Mouse (Mus musculus) left cerebral cortex, adult 11 months (tissue): Measurements from ENCODE around the gene Cd69.

Experiments used
- DNase-seq: peaks from one replicate; pipeline ENCODE4 v3.0.0; 2022; ENCODE audit warnings: low spot score

The Cd69 gene

DNA sequence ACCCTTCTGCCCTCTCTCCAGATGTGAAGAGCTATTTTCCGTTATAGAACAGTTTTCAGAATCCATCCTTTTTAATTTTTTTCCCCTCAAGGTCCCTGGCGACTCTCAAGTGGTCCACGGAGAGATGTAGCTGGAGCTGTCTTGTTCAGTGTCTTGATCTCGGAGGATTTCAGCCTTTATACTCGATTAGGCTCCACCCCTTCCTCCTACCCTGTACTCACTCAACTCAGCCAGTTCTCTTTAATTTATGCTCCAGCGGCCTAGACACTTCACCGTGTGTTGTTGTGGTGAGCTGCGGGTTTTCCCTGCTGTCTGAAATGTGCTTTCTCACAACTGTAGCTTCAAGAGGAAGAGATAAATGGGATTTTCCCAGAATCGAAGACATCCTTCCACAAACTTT lies at the start of gene Cd69:
TSS of gene Cd69 (minus strand) at position 217 of the 400 bp plus-strand sequence.
- DNase-seq: no peak

DNA sequence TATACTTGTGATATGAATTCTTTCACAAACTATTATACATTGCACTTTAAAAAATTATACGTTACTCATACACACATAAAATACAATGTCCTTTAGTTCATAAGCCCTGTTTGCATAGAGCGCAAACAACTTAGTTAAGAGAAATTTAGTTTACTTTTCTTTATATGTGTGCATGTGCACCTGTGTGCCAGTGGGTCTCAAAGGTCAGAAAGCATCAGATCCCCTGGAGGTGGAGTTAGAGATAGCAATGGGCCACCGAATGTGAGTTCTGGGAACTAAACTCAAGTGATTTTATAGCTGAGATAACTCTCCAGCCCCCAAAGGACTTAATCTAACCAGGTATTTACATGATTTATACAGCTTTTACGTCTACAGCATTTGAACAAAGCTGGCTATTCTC lies 44.1 kb upstream of the Cd69 start:
- DNase-seq: no peak

DNA sequence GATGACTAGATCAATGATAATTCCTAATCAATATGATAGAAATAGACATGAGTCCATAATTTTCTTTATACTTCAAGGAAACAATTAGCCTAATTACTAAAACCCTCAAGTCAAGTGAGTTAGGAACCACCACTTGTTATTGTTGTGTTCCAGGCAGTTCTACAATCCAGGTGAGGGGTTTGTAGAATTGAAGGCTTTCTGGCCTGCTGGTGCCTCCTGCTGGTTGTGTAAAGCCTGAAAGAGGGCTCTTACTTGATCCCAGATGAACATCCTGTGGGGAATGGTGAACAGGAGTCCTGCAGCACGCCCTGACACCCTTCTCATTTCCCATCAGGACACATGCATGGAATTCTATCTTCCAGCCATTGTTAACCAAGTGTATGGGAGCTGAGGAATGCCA lies 43.2 kb upstream of the Cd69 start:
- DNase-seq: no peak

GRCm38 (mm10) chr6:129316463-129316862 lies 41.2 kb upstream of the Cd69 start:
- DNase-seq: no peak

DNA sequence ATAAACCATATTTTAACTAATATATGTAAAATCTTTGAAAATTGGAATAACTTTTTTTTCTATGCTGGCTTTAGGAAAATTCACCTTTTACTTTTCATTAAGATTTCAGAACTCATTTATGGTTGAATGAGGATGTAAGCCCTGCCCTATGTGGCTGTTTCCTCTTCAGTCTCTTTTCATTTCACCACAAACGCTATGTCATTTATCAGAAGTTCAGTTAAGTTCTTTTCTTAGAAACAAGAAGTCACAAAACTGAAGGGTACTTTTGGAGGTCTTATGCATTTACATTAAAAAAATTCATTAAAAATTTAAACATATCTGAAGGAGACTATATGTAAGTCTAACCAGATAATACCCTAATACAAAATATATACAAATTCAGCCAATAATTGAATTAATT lies 40.5 kb upstream of the Cd69 start:
- DNase-seq: no peak

GRCm38 (mm10) chr6:129314655-129315168 lies 39.5 kb upstream of the Cd69 start:
- no peak for DNase-seq

GRCm38 (mm10) chr6:129312499-129312898 lies 37.3 kb upstream of the Cd69 start:
- DNase-seq: no peak

DNA sequence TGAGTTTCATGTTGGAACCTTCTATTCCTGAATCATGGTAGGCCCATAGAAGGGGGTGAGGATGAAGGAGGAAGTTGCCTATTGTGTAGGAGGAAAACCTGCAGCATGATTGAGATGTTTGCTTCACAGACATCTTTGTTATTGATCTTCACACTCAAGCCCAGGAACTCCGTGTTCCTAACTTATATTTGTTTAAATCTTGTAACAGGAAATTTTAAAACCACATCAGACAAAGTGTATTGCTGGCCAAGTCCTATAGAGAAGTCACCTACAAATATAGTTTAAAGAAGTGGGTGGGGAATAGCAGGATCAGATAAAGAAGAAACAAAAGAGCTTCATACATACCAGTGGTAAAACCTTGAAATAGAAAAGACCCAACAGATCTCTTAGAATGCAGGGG lies 28.9 kb upstream of the Cd69 start:
- DNase-seq: no peak

DNA sequence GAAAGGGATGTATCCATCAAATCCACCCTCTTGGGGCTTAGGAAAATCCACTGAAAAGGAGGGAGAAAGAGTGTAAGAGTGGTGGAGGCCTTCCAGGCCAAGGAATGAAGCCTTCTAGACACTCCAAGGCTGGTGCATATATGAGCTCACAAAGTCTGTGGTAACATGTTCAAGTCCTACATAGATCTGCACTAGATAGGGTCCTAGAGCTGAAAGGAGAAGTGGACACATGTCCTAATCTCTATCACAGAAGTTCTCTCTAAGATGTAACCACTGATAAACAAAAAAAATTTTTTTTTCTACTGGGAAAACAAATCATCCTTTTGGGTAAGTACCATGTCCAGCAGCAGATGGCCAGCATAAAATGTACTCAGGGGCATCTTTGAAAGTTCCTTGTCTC lies 13.5 kb upstream of the Cd69 start:
- DNase-seq: no peak

- DNase-seq: no peak
These were observed 9.3 kb upstream of the Cd69 start for GRCm38 (mm10) chr6:129284384-129285104.

GRCm38 (mm10) chr6:129283271-129283670 lies 8.0 kb upstream of the Cd69 start:
- no peak for DNase-seq

DNA sequence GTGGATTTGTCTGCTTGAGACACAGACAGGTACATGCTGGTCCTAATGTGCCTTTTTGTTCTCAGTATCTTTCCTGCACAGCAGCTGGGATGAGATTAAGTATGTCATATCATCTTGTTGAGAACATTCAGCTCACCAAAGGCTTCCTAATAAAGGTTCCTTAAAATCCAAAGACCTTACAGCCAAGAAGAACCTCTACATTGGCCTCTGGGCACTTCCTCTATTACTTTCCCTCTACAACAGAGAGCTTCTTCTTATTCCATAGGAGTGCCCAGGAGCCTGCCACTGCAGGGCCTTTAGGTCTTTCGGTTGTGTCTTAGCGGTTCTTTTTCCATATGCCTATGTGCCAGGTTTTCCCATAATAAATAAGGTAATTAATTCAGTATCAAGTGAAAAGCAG lies 1.2 kb upstream of the Cd69 start:
- no peak for DNase-seq

GRCm38 (mm10) chr6:129275624-129276203 lies 478 bp upstream of the Cd69 start:
- DNase-seq: no peak

DNA sequence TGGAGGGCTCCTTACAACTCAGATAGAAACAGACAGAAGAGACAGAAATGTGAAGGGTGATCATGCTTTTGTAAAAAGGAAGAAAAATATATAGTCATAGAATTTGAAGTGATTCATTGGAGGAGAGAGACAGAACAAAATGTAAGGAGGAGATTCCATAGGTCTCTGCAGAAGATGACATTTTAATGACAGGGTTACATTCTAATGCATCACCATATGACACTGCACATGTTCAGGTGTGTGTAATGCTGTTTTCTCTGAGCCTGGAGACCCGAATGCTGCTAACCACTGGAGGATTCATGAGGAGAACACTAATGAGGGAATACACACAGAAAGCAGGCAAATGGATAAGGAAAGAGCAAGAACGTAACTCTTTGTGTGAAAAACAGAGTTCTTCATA lies 760 bp downstream of the Cd69 start:
- DNase-seq: no peak

DNA sequence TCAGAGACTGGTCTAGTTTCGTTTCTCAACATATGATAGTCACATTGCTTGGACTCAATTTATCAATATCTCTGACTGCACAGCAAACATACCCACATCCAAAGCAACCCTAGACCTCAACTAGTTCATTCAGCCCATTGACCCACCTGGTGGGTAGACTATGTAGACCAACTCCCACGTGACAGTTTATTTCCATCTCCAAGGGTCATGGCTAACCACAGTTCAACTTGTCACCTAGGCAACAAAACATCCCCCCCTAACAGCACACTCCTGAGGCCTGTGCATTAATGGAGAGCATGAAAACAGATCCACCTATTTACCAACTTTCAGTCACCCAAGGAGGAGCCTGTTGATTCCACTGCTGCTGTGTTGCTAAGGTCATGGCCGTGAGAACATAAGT lies 1.6 kb downstream of the Cd69 start:
- no peak for DNase-seq

DNA sequence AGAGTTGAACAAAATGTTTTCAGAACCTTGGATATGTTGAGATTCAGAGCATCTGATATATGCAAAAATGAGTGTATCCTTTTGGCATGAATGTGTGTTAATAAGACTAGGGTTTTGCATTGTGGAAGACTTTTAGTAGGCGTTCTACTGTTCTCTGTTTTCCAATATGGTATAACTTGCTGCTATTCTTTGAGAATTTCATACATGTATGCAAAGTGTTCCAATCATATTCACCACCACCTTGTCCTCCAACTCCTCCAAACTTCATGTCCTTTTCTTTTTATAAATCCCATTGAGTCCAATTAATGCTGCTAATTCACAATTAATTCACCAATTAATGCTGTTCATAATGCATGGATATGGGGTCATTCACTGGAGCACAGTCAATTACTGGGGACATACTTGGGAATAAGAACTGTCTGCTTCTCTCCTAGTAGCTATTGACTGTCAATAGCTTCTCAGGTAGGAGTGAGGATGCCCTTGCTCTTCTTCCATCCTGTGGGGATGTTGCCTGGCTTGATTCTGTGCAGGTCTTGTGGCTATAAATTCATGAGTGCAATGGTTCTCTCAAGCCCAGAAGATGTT lies 8.7 kb downstream of the Cd69 start:
- DNase-seq: no peak

DNA sequence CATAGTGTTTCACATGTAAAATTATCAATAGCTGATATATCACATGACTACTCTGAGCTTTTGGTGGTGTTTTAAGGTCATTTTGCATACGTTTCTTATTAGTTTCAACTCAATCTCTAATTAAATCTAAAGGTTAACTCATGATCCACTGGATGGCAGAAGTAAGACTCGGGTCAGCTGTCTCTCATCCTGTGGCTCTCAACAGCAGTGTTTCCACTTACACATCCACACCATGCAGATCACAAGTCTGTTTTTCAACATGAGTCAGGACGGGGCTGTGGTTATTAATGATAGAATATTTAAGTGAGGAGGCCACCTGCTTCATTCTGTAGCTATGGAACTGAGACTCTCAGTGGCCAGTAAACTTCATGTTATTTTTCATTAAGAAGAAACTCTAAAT lies 9.4 kb downstream of the Cd69 start:
- DNase-seq: no peak

DNA sequence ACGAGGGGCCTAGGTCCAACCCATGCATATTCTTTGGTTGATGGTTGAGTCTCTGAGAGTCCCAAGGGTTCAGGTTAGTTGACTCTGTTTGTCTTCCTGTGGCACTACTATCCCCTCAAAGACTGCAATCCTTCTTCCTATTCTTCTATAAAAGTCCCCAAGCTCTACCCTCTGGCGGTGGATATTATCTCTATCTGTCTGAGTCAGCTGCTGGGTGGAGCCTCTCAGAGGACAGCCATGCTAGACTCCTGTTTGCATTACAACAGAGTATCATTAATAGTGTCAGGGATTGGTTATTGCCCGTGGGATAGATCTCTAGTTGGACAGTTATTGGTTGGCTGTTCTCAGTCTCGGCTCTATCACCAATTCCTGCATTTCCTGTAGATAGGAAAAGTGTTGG lies 14.3 kb downstream of the Cd69 start:
- DNase-seq: no peak

DNA sequence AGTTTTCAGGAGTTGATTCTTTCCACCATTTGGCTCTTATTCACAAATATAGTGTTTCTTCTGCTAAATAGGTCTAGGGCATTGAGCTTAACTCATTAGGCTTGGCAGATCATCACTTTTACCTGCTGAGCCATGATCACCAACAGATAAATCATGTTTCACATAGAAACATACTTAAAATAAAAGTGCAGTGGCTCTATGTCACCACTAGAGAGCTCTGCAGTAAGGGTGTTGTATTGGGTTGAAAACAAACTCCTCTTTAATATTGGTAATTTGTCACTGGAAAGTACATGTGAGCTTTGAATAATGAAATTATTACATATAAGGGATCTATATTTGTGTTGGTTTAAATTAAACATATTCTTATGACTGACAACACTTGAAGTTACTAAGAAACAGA lies 15.2 kb downstream of the Cd69 start:
- no peak for DNase-seq

DNA sequence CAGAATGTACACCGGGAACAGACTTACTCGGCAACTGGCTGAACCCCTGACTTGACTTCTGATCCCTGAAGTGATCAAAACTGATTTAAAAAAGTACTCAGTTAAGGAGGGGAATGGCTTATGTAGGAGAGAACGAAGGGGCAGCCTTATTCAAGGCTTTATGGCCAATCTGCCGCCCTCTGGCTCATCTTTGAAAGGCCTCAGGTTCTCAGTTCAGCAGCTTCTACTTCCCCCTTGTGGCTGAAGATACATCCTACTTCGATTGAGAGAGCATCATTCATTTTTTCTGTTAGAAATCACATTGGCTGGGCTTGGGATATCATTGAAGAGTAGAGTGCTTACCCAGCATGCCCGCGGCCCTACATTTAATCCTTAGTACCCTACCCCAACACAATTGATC lies 19.2 kb downstream of the Cd69 start:
- DNase-seq: no peak

DNA sequence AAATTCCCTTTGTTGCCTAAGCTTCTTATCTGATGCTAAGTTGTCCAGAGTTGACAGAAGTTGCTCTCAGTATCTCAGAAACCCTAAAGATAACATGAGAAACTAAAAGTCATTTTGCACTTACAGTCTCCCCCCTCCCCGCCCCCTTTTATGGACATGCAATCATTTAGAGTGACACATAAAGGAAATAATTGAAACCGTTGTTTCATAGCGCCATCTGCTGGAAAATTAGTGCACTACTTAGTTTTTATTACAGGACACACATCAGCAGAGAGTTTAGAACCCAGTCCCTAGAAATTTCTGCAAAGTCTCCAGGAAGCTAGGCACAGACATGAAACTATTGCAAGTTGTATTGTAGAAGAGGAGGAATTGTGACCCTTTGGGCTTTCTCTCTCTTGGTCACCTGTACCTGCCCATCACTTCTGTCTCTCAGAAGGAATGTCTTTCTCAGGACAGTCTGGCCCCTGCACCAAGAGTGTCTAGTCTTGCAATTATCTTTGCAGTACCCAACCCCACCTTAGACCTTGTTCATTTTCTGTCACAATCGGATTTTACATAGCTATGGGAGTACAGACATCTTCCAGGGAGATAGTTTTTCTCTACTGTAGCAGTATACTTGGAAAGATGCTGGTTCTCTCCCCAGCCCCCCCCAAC lies 20.2 kb downstream of the Cd69 start:
- no peak for DNase-seq

DNA sequence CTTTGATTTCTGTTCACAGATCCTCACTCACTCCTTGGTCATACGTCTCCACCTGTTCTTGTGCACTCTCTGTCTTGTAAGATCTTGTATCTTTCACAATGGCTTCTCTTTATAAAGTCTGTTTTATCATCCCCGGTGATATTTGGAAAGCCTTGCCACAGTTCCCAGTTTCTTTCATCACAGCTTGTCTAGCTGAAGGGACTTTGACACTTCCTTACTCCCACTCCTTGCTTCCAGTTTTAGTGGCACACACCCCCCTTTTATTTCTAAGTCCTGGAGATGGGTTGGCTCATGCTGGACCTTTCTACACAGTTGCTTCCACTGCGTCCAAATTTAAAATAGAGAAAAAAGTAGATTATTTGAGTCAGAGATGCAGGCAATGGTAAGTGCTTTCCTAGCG lies 20.9 kb downstream of the Cd69 start:
- no peak for DNase-seq

- no peak for DNase-seq
These were observed 27.0 kb downstream of the Cd69 start for GRCm38 (mm10) chr6:129248243-129248642.
